8 mouse cellular contexts compared by ENCODE assay signal in the genomic region with DNA sequence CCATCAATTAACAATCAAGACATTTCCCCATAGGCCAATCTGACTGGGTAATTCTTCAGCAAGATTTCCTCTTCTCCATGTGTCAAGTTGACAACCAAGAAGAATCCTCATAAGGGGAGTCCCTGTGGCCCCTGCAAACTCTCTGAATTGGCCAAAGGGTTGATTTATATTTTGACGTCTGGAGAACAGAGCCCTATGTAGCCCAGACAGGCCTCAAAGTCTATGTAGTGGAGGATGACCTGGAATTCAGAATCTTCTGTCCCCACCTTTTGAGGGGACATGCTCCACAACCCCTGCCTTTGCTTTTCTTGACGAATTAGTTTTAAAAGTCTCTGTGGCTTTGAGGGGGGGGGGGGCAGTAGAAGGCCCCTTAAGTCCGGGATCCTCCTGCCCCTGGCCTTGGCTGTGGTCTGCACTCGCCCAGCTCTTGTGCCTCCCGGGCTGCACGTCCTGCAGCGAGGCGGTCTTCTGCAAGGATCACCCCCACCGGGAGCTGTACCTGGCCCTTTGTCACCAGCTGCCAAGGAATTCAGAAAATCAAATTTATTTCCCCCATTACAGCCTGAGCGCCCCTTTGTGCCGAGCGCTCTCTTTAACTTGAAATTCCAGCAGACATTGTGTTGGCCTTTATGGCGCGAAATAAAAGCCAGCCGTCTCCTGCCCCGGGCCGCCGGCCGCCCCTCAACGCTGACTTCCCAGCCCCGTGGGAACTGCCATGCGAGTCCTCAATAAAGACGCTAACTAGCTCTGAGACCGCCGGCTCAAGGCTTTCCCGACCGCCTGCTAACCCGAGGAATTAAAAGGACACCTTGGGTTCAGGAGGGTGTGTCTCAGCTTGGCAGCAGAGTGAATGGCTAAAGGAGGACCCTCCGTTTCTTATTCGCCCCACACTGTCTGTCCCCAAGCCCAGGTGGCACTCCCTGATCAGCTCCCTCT. TPM values are rescaled to one million over a fixed set of nuclear protein-coding genes. Genes with fewer than 3 reads are reported as not detected.
A peak's percentile ranks its signal among the peaks of the same experiment; 100 is the strongest.
DNase-seq lines count a peak whose midpoint lies in the region; ATAC-seq and TF ChIP-seq lines count a peak whose summit lies in the region.

No protein-coding gene starts in this region.

- intact Hi-C loops in heart, postnatal 10 days (cut with DNase I): no loop called here
- intact Hi-C loops in left cerebral cortex, postnatal 14 days (cut with DNase I): no loop called here

- ATAC-seq in heart, embryonic 11.5 days (replicated peaks; ENCODE audit: insufficient number of reproducible peaks, low FRiP score, low TSS enrichment): no peak
- no peak for ATAC-seq in forebrain, postnatal 0 days
- ATAC-seq in midbrain, embryonic 12.5 days (ENCODE audit: low FRiP score, low read depth): peak; percentile 67

- H3K27me3 ChIP-seq in heart, embryonic 11.5 days (ENCODE audit: control insufficient read depth, insufficient read depth, low read length): peaks cover 30% of the 10 kb centered on the region
- peaks cover 24% of the 10 kb centered on the region for H3K27me3 ChIP-seq in forebrain, postnatal 0 days (ENCODE audit: insufficient read depth, low read length)
- peaks cover 90% of the 10 kb centered on the region for H3K27me3 ChIP-seq in midbrain, embryonic 12.5 days

- H3K9ac ChIP-seq in heart, embryonic 11.5 days (ENCODE audit: low read depth, low read length): 0 out of 2 replicates have a peak overlapping the region, but pooled peaks have one; percentile 16
- H3K9ac ChIP-seq in ES-E14 (ENCODE audit: insufficient read depth, low read depth, low read length, poor library complexity, severe bottlenecking): no peak overlapping the region; the same call in 1 of the 2 replicates
- no peak overlapping the region for H3K9ac ChIP-seq in forebrain, postnatal 0 days
- H3K9ac ChIP-seq in midbrain, embryonic 12.5 days (replicated peaks): no peak overlapping the region; the same call in 1 of the 2 replicates

- H3K4me1 ChIP-seq in heart, embryonic 11.5 days (ENCODE audit: control insufficient read depth, insufficient read depth, low read length): peaks cover 4% of the 10 kb centered on the region; the same call in 1 of the 2 replicates
- H3K4me1 ChIP-seq in ES-E14 (ENCODE audit: control insufficient read depth in 2 of 2, insufficient read depth in 2 of 2, low read length in 2 of 2, poor library complexity in 1 of 2): peaks cover 0 to 11% of the 10 kb centered on the region in 2 experiments; a peak in 2 of 4 replicates
- no peaks in the 10 kb centered on the region for H3K4me1 ChIP-seq in forebrain, postnatal 0 days (ENCODE audit: insufficient read depth)
- H3K4me1 ChIP-seq in midbrain, embryonic 12.5 days: peaks cover 24% of the 10 kb centered on the region

- in situ Hi-C loops in ES-E14 (cut with MboI; ENCODE audit: low sequenced_read_pairs in 2 of 2, unreplicated experiment in 2 of 2): no loop called here

- no peak overlapping the region for H3K27ac ChIP-seq in heart, embryonic 11.5 days (ENCODE audit: low read depth, low read length)
- H3K27ac ChIP-seq in ES-E14 (ENCODE audit: insufficient read depth, low read depth, low read length, poor library complexity, severe bottlenecking): no peak overlapping the region
- no peak overlapping the region for H3K27ac ChIP-seq in forebrain, postnatal 0 days (ENCODE audit: low read depth, low read length)
- H3K27ac ChIP-seq in midbrain, embryonic 12.5 days (replicated peaks): no peak overlapping the region

- DNase-seq in heart, postnatal 10 days: no peak
- DNase-seq in ES-E14 (ENCODE audit: low read depth, low spot score): no peak
- DNase-seq in forebrain, postnatal 0 days: no peak
- DNase-seq in spleen, postnatal 36 days (ENCODE audit: low spot score in 2 of 2): no peak
- no peak for DNase-seq in right cerebral cortex, adult 2 months (ENCODE audit: low spot score in 2 of 2)
- DNase-seq in left cerebral cortex, postnatal 14 days (ENCODE audit: low spot score in 2 of 2): no peak

- no peaks in the 10 kb centered on the region for H3K9me3 ChIP-seq in heart, embryonic 11.5 days (replicated peaks; ENCODE audit: control insufficient read depth, low read length)
- H3K9me3 ChIP-seq in ES-E14 (ENCODE audit: control insufficient read depth, insufficient read depth, low read depth, low read length): no peaks in the 10 kb centered on the region
- no peaks in the 10 kb centered on the region for H3K9me3 ChIP-seq in forebrain, postnatal 0 days (ENCODE audit: low read length)
- H3K9me3 ChIP-seq in midbrain, embryonic 12.5 days: no peaks in the 10 kb centered on the region

- 8% methylated on average over 30 of the region's 30 CpGs for WGBS in heart, embryonic 11.5 days (ENCODE audit: insufficient replicate concordance)
- WGBS in forebrain, postnatal 0 days: 8% methylated on average over 30 of the region's 30 CpGs
- under 1% methylated on average over 30 of the region's 30 CpGs for WGBS in midbrain, embryonic 12.5 days

- no peaks in the 10 kb centered on the region for H3K36me3 ChIP-seq in heart, embryonic 11.5 days (ENCODE audit: control insufficient read depth, insufficient read depth, low read length)
- H3K36me3 ChIP-seq in ES-E14 (ENCODE audit: control insufficient read depth, insufficient read depth, low read length, poor library complexity, severe bottlenecking): no peaks in the 10 kb centered on the region
- no peaks in the 10 kb centered on the region for H3K36me3 ChIP-seq in forebrain, postnatal 0 days (ENCODE audit: insufficient read depth)
- H3K36me3 ChIP-seq in midbrain, embryonic 12.5 days: no peaks in the 10 kb centered on the region

- H3K4me3 ChIP-seq in heart, embryonic 11.5 days (ENCODE audit: low read depth, low read length): peak overlapping the region; percentile 32
- peak overlapping the region; percentile 35 to 42; a peak in 2 of 4 replicates for H3K4me3 ChIP-seq in ES-E14 (ENCODE audit: insufficient read depth in 1 of 2, low read depth in 1 of 2, low read length in 2 of 2, poor library complexity in 1 of 2, severe bottlenecking in 1 of 2)
- H3K4me3 ChIP-seq in forebrain, postnatal 0 days (ENCODE audit: low read depth, low read length): 0 out of 2 replicates have a peak overlapping the region, but pooled peaks have one; percentile 9
- peak overlapping the region; percentile 18 for H3K4me3 ChIP-seq in midbrain, embryonic 12.5 days

- no peak for TF ChIP-seq CTCF in forebrain, postnatal 0 days (IDR thresholded peaks at IDR 0.05; ENCODE audit: low read depth)

- H3K4me2 ChIP-seq in heart, embryonic 11.5 days: peak overlapping the region; percentile 57
- peak overlapping the region; percentile 17; the same call in 1 of the 2 replicates for H3K4me2 ChIP-seq in forebrain, postnatal 0 days (ENCODE audit: low read depth)
- H3K4me2 ChIP-seq in midbrain, embryonic 12.5 days (replicated peaks): peak overlapping the region; percentile 40

TF ChIP-seq in ES-E14, 5 proteins besides CTCF, POLR2A, EP300 and RAD21:
- TF ChIP-seq CHD2 (IDR thresholded peaks at IDR 0.05; ENCODE audit: low read depth, low read length) (no peak), MAFK (IDR thresholded peaks at IDR 0.05; ENCODE audit: insufficient read depth, low read depth, low read length) (no peak), ZC3H11A (IDR thresholded peaks at IDR 0.05; ENCODE audit: borderline replicate concordance, low read depth, low read length) (no peak), ZNF384 (IDR thresholded peaks at IDR 0.05; ENCODE audit: low read depth, low read length) (no peak), HCFC1 (IDR thresholded peaks at IDR 0.05; ENCODE audit: borderline replicate concordance, insufficient read depth, low read length) (no peak)

RNA-seq across cellular contexts. Expression of gene Hes1, which starts 56.4 kb away (rescaled TPM):
- 29.1 and 30.3 TPM in 2 replicates for polyA plus RNA-seq in heart, embryonic 11.5 days (2014; fragmentation: Nextera tagmentation; extraction: Ambion mirVana)
- total RNA-seq in heart, postnatal 10 days (2021): 10 to 100 TPM; 49.0 to 58.4 TPM
- 17.5 and 19.3 TPM in 2 replicates for total RNA-seq in ES-E14 (2012; rRNA removed)
- 6.9 and 11.2 TPM in 2 replicates for total RNA-seq in forebrain, postnatal 0 days (2014; rRNA removed)
- polyA plus RNA-seq in forebrain, postnatal 0 days (2015; fragmentation: Nextera tagmentation; extraction: Ambion mirVana): 11.2 and 13.1 TPM in 2 replicates
- polyA plus RNA-seq in midbrain, embryonic 12.5 days (2016; fragmentation: Nextera tagmentation; extraction: Ambion mirVana): 30.5 and 37.9 TPM in 2 replicates
- total RNA-seq in left cerebral cortex, postnatal 14 days (2021): 10 to 100 TPM; 13.5 to 18.3 TPM
